Mouse (Mus musculus) limb, embryonic 10.5 days (tissue): ENCODE results near the gene Pum2. TPM values are rescaled to one million over a fixed set of nuclear protein-coding genes. Genes with fewer than 3 reads are reported as not detected.

ENCODE experiments used
- DNase-seq: peaks from one replicate; pipeline ENCODE4 v3.0.0-alpha.2; 2017; ENCODE audit warnings: low spot score
- H3K27ac ChIP-seq: fragments of 300-500 bp; sonication (generic); 2 replicates; pipeline ENCODE4 v1.5.1; 2016; ENCODE audit warnings: mild to moderate bottlenecking
- H3K27me3 ChIP-seq: fragments of 300-500 bp; sonication (generic); 2 replicates; pipeline ENCODE4 v1.6.1; 2016; ENCODE audit warnings: low read depth, mild to moderate bottlenecking; ENCODE audit not compliant: poor library complexity, severe bottlenecking
- H3K36me3 ChIP-seq: fragments of 300-500 bp; sonication (generic); 2 replicates; pipeline ENCODE4 v1.6.1; 2016; ENCODE audit warnings: mild to moderate bottlenecking, moderate library complexity
- H3K4me1 ChIP-seq: fragments of 300-500 bp; sonication (generic); 2 replicates; pipeline ENCODE4 v1.6.1; 2016
- H3K4me3 ChIP-seq: fragments of 300-500 bp; sonication (generic); 2 replicates; pipeline ENCODE4 v1.5.1; 2016; ENCODE audit warnings: mild to moderate bottlenecking, moderate library complexity
- H3K9me3 ChIP-seq: fragments of 300-500 bp; sonication (generic); replicated peaks from 2 replicates; pipeline ENCODE4 v1.6.1; 2016; ENCODE audit warnings: mild to moderate bottlenecking
- WGBS: fragments of 180-500 bp; shearing (Covaris S2); methylation state at CpG from one replicate; pipeline ENCODE4 v1.1.7; 2016; 5-methylcytosine and 5-hydroxymethylcytosine counted together
- polyA plus RNA-seq: library from polyadenylated mRNA; unstranded; fragments of >200 nt; fragmentation: Nextera tagmentation; extraction: Ambion mirVana; gene quantifications from 2 replicates; pipeline ENCODE4 v1.2.1, GENCODE M21; 2016

Pum2 gene
- polyA plus RNA-seq, 1 experiment from 2014 or later: 65.6 TPM

GRCm38 (mm10) chr12:8753654-8754053 is 79.7 kb downstream of the Pum2 start:
- WGBS: 97% methylated on average over 2 of the region's 2 CpGs
- Histone ChIP-seq H3K4me3 (no peak overlapping the region), H3K27me3 (no peaks in the 10 kb centered on the region), H3K4me1 (no peaks in the 10 kb centered on the region), H3K9me3 (no peaks in the 10 kb centered on the region), H3K36me3 (peaks cover 99% of the 10 kb centered on the region), H3K27ac (no peak overlapping the region)
- no peak for DNase-seq

- DNase-seq: no peak
- Histone ChIP-seq H3K27me3 (no peaks in the 10 kb centered on the region), H3K36me3 (peaks cover 96% of the 10 kb centered on the region), H3K27ac (no peak overlapping the region), H3K4me1 (no peaks in the 10 kb centered on the region), H3K9me3 (no peaks in the 10 kb centered on the region), H3K4me3 (no peak overlapping the region)
- 89% methylated on average over 4 of the region's 4 CpGs for WGBS
Observed at GRCm38 (mm10) chr12:8754116-8754515, 80.2 kb downstream of the Pum2 start.

- Histone ChIP-seq H3K27ac (no peak overlapping the region), H3K4me3 (no peak overlapping the region), H3K27me3 (no peaks in the 10 kb centered on the region), H3K9me3 (no peaks in the 10 kb centered on the region), H3K4me1 (peaks cover 4% of the 10 kb centered on the region), H3K36me3 (peaks cover 61% of the 10 kb centered on the region)
- WGBS: 97% methylated on average over 3 of the region's 3 CpGs
- no peak for DNase-seq
Observed at GRCm38 (mm10) chr12:8758029-8758428, 84.1 kb downstream of the Pum2 start.

- no peak overlapping the region for H3K4me3 ChIP-seq
- no peaks in the 10 kb centered on the region for H3K9me3 ChIP-seq
- H3K27me3 ChIP-seq: no peaks in the 10 kb centered on the region
- peaks cover 50% of the 10 kb centered on the region for H3K36me3 ChIP-seq
- WGBS: 83% methylated on average over 4 of the region's 4 CpGs
- no peak for DNase-seq
- no peak overlapping the region for H3K27ac ChIP-seq
- peaks cover 9% of the 10 kb centered on the region for H3K4me1 ChIP-seq
Observed at GRCm38 (mm10) chr12:8759115-8759514, 85.2 kb downstream of the Pum2 start.

GRCm38 (mm10) chr12:8759779-8760178 is 85.8 kb downstream of the Pum2 start:
- Histone ChIP-seq H3K9me3 (no peaks in the 10 kb centered on the region), H3K4me3 (no peak overlapping the region), H3K36me3 (peaks cover 43% of the 10 kb centered on the region), H3K27ac (no peak overlapping the region), H3K27me3 (no peaks in the 10 kb centered on the region), H3K4me1 (peaks cover 9% of the 10 kb centered on the region)
- no peak for DNase-seq
- WGBS: 92% methylated on average over 6 of the region's 6 CpGs

GRCm38 (mm10) chr12:8760561-8760960 is 86.6 kb downstream of the Pum2 start:
- Histone ChIP-seq H3K27me3 (no peaks in the 10 kb centered on the region), H3K4me1 (peaks cover 9% of the 10 kb centered on the region), H3K4me3 (no peak overlapping the region), H3K27ac (no peak overlapping the region), H3K9me3 (no peaks in the 10 kb centered on the region), H3K36me3 (peaks cover 35% of the 10 kb centered on the region)
- DNase-seq: no peak
- WGBS: 83% methylated on average over 6 of the region's 6 CpGs

- 86% methylated on average over 7 of the region's 7 CpGs for WGBS
- Histone ChIP-seq H3K4me3 (no peak overlapping the region), H3K27ac (no peak overlapping the region), H3K4me1 (peaks cover 9% of the 10 kb centered on the region), H3K27me3 (no peaks in the 10 kb centered on the region), H3K36me3 (peaks cover 30% of the 10 kb centered on the region), H3K9me3 (no peaks in the 10 kb centered on the region)
- DNase-seq: peak; percentile 30
Observed at GRCm38 (mm10) chr12:8761058-8761457, 87.1 kb downstream of the Pum2 start.

GRCm38 (mm10) chr12:8762667-8763066 is 88.7 kb downstream of the Pum2 start:
- Histone ChIP-seq H3K9me3 (no peaks in the 10 kb centered on the region), H3K27me3 (no peaks in the 10 kb centered on the region), H3K36me3 (peaks cover 14% of the 10 kb centered on the region), H3K4me3 (no peak overlapping the region), H3K27ac (0 out of 2 replicates have a peak overlapping the region, but pooled peaks have one; percentile 11), H3K4me1 (peaks cover 9% of the 10 kb centered on the region)
- 84% methylated on average over 2 of the region's 2 CpGs for WGBS
- DNase-seq: peak; percentile 41

GRCm38 (mm10) chr12:8764221-8764930 is 90.4 kb downstream of the Pum2 start:
- no peaks in the 10 kb centered on the region for H3K27me3 ChIP-seq
- WGBS: 82% methylated on average over 15 of the region's 15 CpGs
- H3K27ac ChIP-seq: no peak overlapping the region
- H3K4me3 ChIP-seq: no peak overlapping the region
- 0 out of 2 replicates have a peak, but pooled peaks cover under 1% of the 10 kb centered on the region for H3K36me3 ChIP-seq
- H3K4me1 ChIP-seq: peaks cover 9% of the 10 kb centered on the region
- H3K9me3 ChIP-seq: no peaks in the 10 kb centered on the region
- peak; percentile 28 for DNase-seq

- peaks cover 7% of the 10 kb centered on the region; the same call in 1 of the 2 replicates for H3K36me3 ChIP-seq
- peak; percentile 99 for DNase-seq
- peaks cover 43% of the 10 kb centered on the region for H3K4me1 ChIP-seq
- peak within 1 kb of the TSS; percentile 89 for H3K4me3 ChIP-seq
- no peaks in the 10 kb centered on the region for H3K27me3 ChIP-seq
- H3K9me3 ChIP-seq: no peaks in the 10 kb centered on the region
- H3K27ac ChIP-seq: peak within 1 kb of the TSS; percentile 97
- WGBS: under 1% methylated on average over 67 of the region's 67 CpGs
Observed at GRCm38 (mm10) chr12:8770946-8771843, 97.3 kb downstream of the Pum2 start, which contains the start of gene Sdc1. TSS of gene Sdc1 (plus strand) at chr12:8771323.

GRCm38 (mm10) chr12:8771844-8772380 is 98.0 kb downstream of the Pum2 start:
- Histone ChIP-seq H3K27me3 (no peaks in the 10 kb centered on the region), H3K27ac (peak overlapping the region; percentile 97), H3K36me3 (peaks cover 13% of the 10 kb centered on the region), H3K4me3 (peak overlapping the region; percentile 89), H3K9me3 (no peaks in the 10 kb centered on the region), H3K4me1 (peaks cover 49% of the 10 kb centered on the region)
- DNase-seq: peak; percentile 82
- under 1% methylated on average over 37 of the region's 37 CpGs for WGBS

- peaks cover 20% of the 10 kb centered on the region for H3K36me3 ChIP-seq
- WGBS: under 1% methylated on average over 55 of the region's 55 CpGs
- peaks cover 56% of the 10 kb centered on the region for H3K4me1 ChIP-seq
- H3K4me3 ChIP-seq: peak overlapping the region; percentile 89
- H3K9me3 ChIP-seq: no peaks in the 10 kb centered on the region
- H3K27ac ChIP-seq: peak overlapping the region; percentile 97
- peak; percentile 84 for DNase-seq
- H3K27me3 ChIP-seq: no peaks in the 10 kb centered on the region
Observed at GRCm38 (mm10) chr12:8772451-8773143, 98.7 kb downstream of the Pum2 start.
